Mouse (Mus musculus): ENCODE data around the gene Zbtb8a. TPM values are rescaled to one million over a fixed set of nuclear protein-coding genes. Genes with fewer than 3 reads are reported as not detected.

The Zbtb8a gene
- polyA plus RNA-seq, 1 experiment from 2014 or later = 12.3 TPM

GRCm38 (mm10) chr4:129382488-129382887 is 4.6 kb upstream of the Zbtb8a start:
- Histone ChIP-seq H3K9ac (ENCODE audit: low read depth, low read length) (no peak overlapping the region), H3K4me1 (replicated peaks; ENCODE audit: insufficient read depth, low read length) (no peaks in the 10 kb centered on the region; the same call in 1 of the 2 replicates), H3K36me3 (ENCODE audit: insufficient read depth, low read length) (no peaks in the 10 kb centered on the region), H3K9me3 (replicated peaks; ENCODE audit: low read length) (no peaks in the 10 kb centered on the region), H3K4me3 (replicated peaks; ENCODE audit: low read depth, low read length) (no peak overlapping the region), H3K27ac (peak overlapping the region; percentile 84), H3K4me2 (ENCODE audit: low read length) (peak overlapping the region; percentile 6; the same call in 1 of the 2 replicates), H3K27me3 (ENCODE audit: insufficient read depth, low read length) (no peaks in the 10 kb centered on the region)
- DNase-seq (ENCODE audit: low spot score) = peak; percentile 60
- TF ChIP-seq CTCF (IDR thresholded peaks at IDR 0.05; ENCODE audit: low read depth) = no peak
- WGBS = 82% methylated on average over 2 of the region's 2 CpGs
- ATAC-seq (replicated peaks; ENCODE audit: low FRiP score, low read depth) = no peak

DNA sequence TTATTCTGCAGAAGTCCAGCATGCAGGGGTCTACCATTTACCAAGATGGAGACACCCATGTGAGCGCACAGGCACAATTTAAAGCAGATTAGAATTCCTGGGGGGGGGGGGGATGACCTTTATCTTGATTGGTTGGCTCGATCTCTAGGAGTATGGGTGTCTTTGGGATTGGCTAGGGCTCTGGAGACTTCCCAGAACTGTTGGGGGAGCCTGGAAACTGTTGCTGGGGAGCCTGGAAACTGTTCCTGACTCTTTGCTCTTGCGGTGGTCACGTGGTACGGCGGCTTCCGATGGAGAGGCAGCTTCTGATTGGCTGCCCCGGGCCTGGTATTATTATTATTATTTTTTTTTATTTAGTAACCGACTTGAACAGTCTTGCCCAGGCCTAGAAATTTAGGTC is 4.1 kb upstream of the Zbtb8a start:
- no peaks in the 10 kb centered on the region for H3K9me3 ChIP-seq (replicated peaks; ENCODE audit: low read length)
- no peak overlapping the region for H3K9ac ChIP-seq (ENCODE audit: low read depth, low read length)
- ATAC-seq (replicated peaks; ENCODE audit: low FRiP score, low read depth) = no peak
- WGBS = 92% methylated on average over 9 of the region's 9 CpGs
- H3K4me2 ChIP-seq (ENCODE audit: low read length) = no peak overlapping the region
- no peak for DNase-seq (ENCODE audit: low spot score)
- no peaks in the 10 kb centered on the region for H3K27me3 ChIP-seq (ENCODE audit: insufficient read depth, low read length)
- H3K4me3 ChIP-seq (replicated peaks; ENCODE audit: low read depth, low read length) = no peak overlapping the region
- H3K27ac ChIP-seq = peak overlapping the region; percentile 84; the same call in 1 of the 2 replicates
- H3K36me3 ChIP-seq (ENCODE audit: insufficient read depth, low read length) = no peaks in the 10 kb centered on the region
- TF ChIP-seq CTCF (IDR thresholded peaks at IDR 0.05; ENCODE audit: low read depth) = no peak
- no peaks in the 10 kb centered on the region; the same call in 1 of the 2 replicates for H3K4me1 ChIP-seq (replicated peaks; ENCODE audit: insufficient read depth, low read length)

GRCm38 (mm10) chr4:129381148-129381547 is 3.2 kb upstream of the Zbtb8a start:
- no peaks in the 10 kb centered on the region for H3K9me3 ChIP-seq (replicated peaks; ENCODE audit: low read length)
- 72% methylated on average over 8 of the region's 8 CpGs for WGBS
- no peak overlapping the region for H3K4me3 ChIP-seq (replicated peaks; ENCODE audit: low read depth, low read length)
- H3K27me3 ChIP-seq (ENCODE audit: insufficient read depth, low read length) = no peaks in the 10 kb centered on the region
- DNase-seq (ENCODE audit: low spot score) (no peak), ATAC-seq (replicated peaks; ENCODE audit: low FRiP score, low read depth) (no peak)
- no peak overlapping the region for H3K27ac ChIP-seq
- H3K4me1 ChIP-seq (replicated peaks; ENCODE audit: insufficient read depth, low read length) = peaks cover 5% of the 10 kb centered on the region; the same call in 1 of the 2 replicates
- H3K36me3 ChIP-seq (ENCODE audit: insufficient read depth, low read length) = no peaks in the 10 kb centered on the region
- no peak overlapping the region for H3K4me2 ChIP-seq (ENCODE audit: low read length)
- no peak for TF ChIP-seq CTCF (IDR thresholded peaks at IDR 0.05; ENCODE audit: low read depth)
- no peak overlapping the region for H3K9ac ChIP-seq (ENCODE audit: low read depth, low read length)

DNA sequence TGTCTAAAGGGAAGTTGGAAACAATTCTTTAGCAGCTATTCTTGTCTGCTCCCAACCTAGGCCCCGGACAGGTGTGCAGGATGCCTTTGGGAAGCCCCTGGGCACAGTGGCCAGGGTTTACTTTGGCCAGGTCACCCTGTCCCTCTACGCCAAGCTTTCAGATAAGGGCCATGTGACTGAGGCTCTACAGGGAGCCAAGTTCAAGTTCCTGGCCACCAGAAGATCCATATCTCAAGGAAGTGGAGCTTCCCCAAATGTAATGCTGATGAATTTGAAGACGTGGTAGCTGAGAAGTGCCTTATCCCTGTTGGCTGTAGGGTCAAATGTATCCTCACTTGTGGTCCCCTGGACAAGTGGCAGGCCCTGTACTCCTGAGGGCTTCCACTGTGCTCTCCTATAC is 1.9 kb upstream of the Zbtb8a start:
- no peak for ATAC-seq (replicated peaks; ENCODE audit: low FRiP score, low read depth)
- no peaks in the 10 kb centered on the region for H3K9me3 ChIP-seq (replicated peaks; ENCODE audit: low read length)
- no peak overlapping the region for H3K27ac ChIP-seq
- DNase-seq (ENCODE audit: low spot score) = no peak
- H3K27me3 ChIP-seq (ENCODE audit: insufficient read depth, low read length) = no peaks in the 10 kb centered on the region
- TF ChIP-seq CTCF (IDR thresholded peaks at IDR 0.05; ENCODE audit: low read depth) = no peak
- no peaks in the 10 kb centered on the region for H3K36me3 ChIP-seq (ENCODE audit: insufficient read depth, low read length)
- no peak overlapping the region for H3K9ac ChIP-seq (ENCODE audit: low read depth, low read length)
- peaks cover 5% of the 10 kb centered on the region; the same call in 1 of the 2 replicates for H3K4me1 ChIP-seq (replicated peaks; ENCODE audit: insufficient read depth, low read length)
- H3K4me2 ChIP-seq (ENCODE audit: low read length) = no peak overlapping the region
- WGBS = 81% methylated on average over 3 of the region's 3 CpGs
- H3K4me3 ChIP-seq (replicated peaks; ENCODE audit: low read depth, low read length) = no peak overlapping the region

GRCm38 (mm10) chr4:129376961-129377545 is 863 bp downstream of the Zbtb8a start:
- 0 out of 2 replicates have a peak, but pooled peaks cover 8% of the 10 kb centered on the region for H3K4me1 ChIP-seq (replicated peaks; ENCODE audit: insufficient read depth, low read length)
- no peaks in the 10 kb centered on the region for H3K27me3 ChIP-seq (ENCODE audit: insufficient read depth, low read length)
- DNase-seq (ENCODE audit: low spot score) = peak; percentile 68
- H3K9me3 ChIP-seq (replicated peaks; ENCODE audit: low read length) = no peaks in the 10 kb centered on the region
- under 1% methylated on average over 67 of the region's 68 CpGs for WGBS
- no peaks in the 10 kb centered on the region for H3K36me3 ChIP-seq (ENCODE audit: insufficient read depth, low read length)
- peak; percentile 53 for ATAC-seq (replicated peaks; ENCODE audit: low FRiP score, low read depth)
- peak overlapping the region; percentile 81 for H3K27ac ChIP-seq
- H3K4me3 ChIP-seq (replicated peaks; ENCODE audit: low read depth, low read length) = peak overlapping the region; percentile 66
- TF ChIP-seq CTCF (IDR thresholded peaks at IDR 0.05; ENCODE audit: low read depth) = no peak
- H3K9ac ChIP-seq (ENCODE audit: low read depth, low read length) = peak overlapping the region; percentile 94
- peak overlapping the region; percentile 85 for H3K4me2 ChIP-seq (ENCODE audit: low read length)

DNA sequence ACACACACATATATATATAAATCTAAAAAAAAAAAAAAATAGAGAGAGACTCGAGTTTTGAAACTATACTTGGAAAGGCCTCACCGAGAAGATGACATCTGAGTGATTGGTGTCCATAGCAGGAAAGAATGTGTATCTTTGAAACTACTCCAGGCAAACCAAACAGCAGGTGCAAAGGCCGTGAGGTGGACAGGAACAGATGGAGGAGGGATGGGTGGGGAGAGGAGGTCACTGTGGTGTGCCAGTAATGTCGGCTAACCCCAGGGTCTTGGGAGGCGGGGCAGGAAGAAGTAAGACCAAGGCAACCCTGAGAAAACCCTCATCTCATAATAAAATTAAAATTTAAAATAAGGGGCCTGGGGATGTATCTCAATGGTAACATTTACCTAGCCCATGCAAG is 2.1 kb downstream of the Zbtb8a start:
- Histone ChIP-seq H3K4me1 (replicated peaks; ENCODE audit: insufficient read depth, low read length) (0 out of 2 replicates have a peak, but pooled peaks cover 8% of the 10 kb centered on the region), H3K36me3 (ENCODE audit: insufficient read depth, low read length) (no peaks in the 10 kb centered on the region), H3K27ac (no peak overlapping the region), H3K4me2 (ENCODE audit: low read length) (no peak overlapping the region), H3K9me3 (replicated peaks; ENCODE audit: low read length) (no peaks in the 10 kb centered on the region), H3K9ac (ENCODE audit: low read depth, low read length) (no peak overlapping the region), H3K4me3 (replicated peaks; ENCODE audit: low read depth, low read length) (no peak overlapping the region), H3K27me3 (ENCODE audit: insufficient read depth, low read length) (no peaks in the 10 kb centered on the region)
- ATAC-seq (replicated peaks; ENCODE audit: low FRiP score, low read depth) (no peak), DNase-seq (ENCODE audit: low spot score) (no peak)
- 79% methylated on average over 5 of the region's 5 CpGs for WGBS
- no peak for TF ChIP-seq CTCF (IDR thresholded peaks at IDR 0.05; ENCODE audit: low read depth)

All from kidney, postnatal 0 days (tissue).